Mouse (Mus musculus) liver, embryonic 14.5 days (tissue): Measurements from ENCODE around the gene Calr.

Source experiments
- CTCF ChIP-seq: IDR thresholded peaks from 2 replicates; pipeline ENCODE4 v1.5.1; 2016; ENCODE audit warnings: antibody characterized with exemption, low read depth, control low read depth
- EP300 ChIP-seq: IDR thresholded peaks from 2 replicates; pipeline ENCODE4 v1.6.1; 2016; ENCODE audit warnings: antibody characterized with exemption, low read depth

DNA sequence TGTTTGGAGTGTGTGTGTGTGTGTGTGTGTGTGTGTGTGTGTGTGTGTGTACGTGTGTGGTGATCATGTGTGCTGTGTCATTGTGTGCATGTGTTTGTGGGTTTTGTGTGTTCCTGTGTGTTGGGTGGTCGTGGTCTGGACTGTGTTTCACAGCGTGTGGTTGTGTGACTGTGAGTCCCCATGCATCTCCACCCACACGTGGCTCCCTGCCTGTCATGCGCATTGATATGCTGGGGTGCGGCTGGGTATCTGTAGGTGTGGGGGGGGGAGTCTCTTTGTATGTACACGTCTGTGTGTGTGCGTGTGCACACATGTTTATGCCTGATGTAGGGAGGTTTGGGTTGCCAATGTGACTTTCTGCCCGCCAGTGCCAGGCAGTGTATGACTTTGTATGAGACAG is 53.6 kb downstream of the Calr start:
- no peak for TF ChIP-seq EP300
- no peak for TF ChIP-seq CTCF
